Mouse (Mus musculus): Measurements from ENCODE around the gene Figla.
"Not testable (repeated sequence)": the region's sequence is repeated elsewhere in the genome, so short reads cannot be mapped to it uniquely, and the experiment has no call there.

GRCm38 (mm10) chr6:86014812-86015211 is 1.2 kb upstream of the Figla start:
- TF ChIP-seq CTCF, EP300 (IDR thresholded peaks at IDR 0.05; ENCODE audit: low read depth): not testable (repeated sequence)

All from heart, postnatal 0 days (tissue).